Mouse (Mus musculus): ENCODE results near the gene Xab2. TPM values are rescaled to one million over a fixed set of nuclear protein-coding genes. Genes with fewer than 3 reads are reported as not detected.

Gene Xab2
- total RNA-seq, 2 experiments from 2014 or later = 9.5 to 10.0 TPM

Other genes with a start within 250 kb of the Xab2 start
- 10 to 100 TPM in 1 of 2 experiments, 1 to 10 TPM in 1; 10.0 to 10.5 TPM for gene Arhgef18, start 228.3 kb downstream of the Xab2 start, total RNA-seq (2021)
- gene Pex11g, start 153.6 kb downstream of the Xab2 start, total RNA-seq (2021) = 1 to 10 TPM; 2.5 to 3.1 TPM
- not detected for gene Tex45, start 150.5 kb downstream of the Xab2 start, total RNA-seq (2021)
- 10 to 100 TPM; 24.2 to 24.6 TPM for gene Zfp358, start 128.2 kb downstream of the Xab2 start, total RNA-seq (2021)
- gene Mcoln1, start 120.9 kb downstream of the Xab2 start, total RNA-seq (2021) = 10 to 100 TPM; 18.6 to 20.4 TPM
- gene Pnpla6, start 105.9 kb downstream of the Xab2 start, total RNA-seq (2021) = 10 to 100 TPM in 1 of 2 experiments, 1 to 10 TPM in 1; 8.3 to 11.8 TPM
- not detected for gene C330021F23Rik, start 53.3 kb downstream of the Xab2 start, total RNA-seq (2021)
- under 1 TPM; 0.61 to 0.67 TPM for gene Camsap3, start 34.0 kb downstream of the Xab2 start, total RNA-seq (2021)
- 100 to 1,000 TPM in 1 of 2 experiments, 10 to 100 TPM in 1; 89.9 to 106 TPM for gene Pet100, start 232 bp upstream of the Xab2 start, total RNA-seq (2021)
- gene Pcp2, start 4.2 kb upstream of the Xab2 start, total RNA-seq (2021) = under 1 TPM in 1 of 2 experiments, not detected in 1; 0.67 TPM
- 1 to 10 TPM; 1.2 to 1.9 TPM for gene Stxbp2, start 9.6 kb upstream of the Xab2 start, total RNA-seq (2021)
- gene Retn, start 34.5 kb upstream of the Xab2 start, total RNA-seq (2021) = 10 to 100 TPM in 1 of 2 experiments, under 1 TPM in 1; 0.97 to 24.5 TPM
- gene Mcemp1, start 44.4 kb upstream of the Xab2 start, total RNA-seq (2021) = not detected
- gene Fcor, start 51.0 kb upstream of the Xab2 start, total RNA-seq (2021) = 1 to 10 TPM in 1 of 2 experiments, not detected in 1; 7.8 TPM
- 10 to 100 TPM; 17.8 to 18.0 TPM for gene Trappc5, start 55.0 kb upstream of the Xab2 start, total RNA-seq (2021)
- gene Fcer2a, start 72.9 kb upstream of the Xab2 start, total RNA-seq (2021) = under 1 TPM; 0.23 to 0.27 TPM
- gene Clec4g, start 99.3 kb upstream of the Xab2 start, total RNA-seq (2021) = not detected
- gene Cd209a, start 127.7 kb upstream of the Xab2 start, total RNA-seq (2021) = not detected
- gene Cd209e, start 233.0 kb upstream of the Xab2 start, total RNA-seq (2021) = not detected

Data from gastrocnemius, postnatal 25 days (tissue).